Mouse (Mus musculus) lung, postnatal 4 days (tissue): ENCODE measurements around the gene Crisp2.
"Not testable (repeated sequence)": the region's sequence is repeated elsewhere in the genome, so short reads cannot be mapped to it uniquely, and the experiment has no call there.

Source experiments
- DNase-seq, 2 experiments: peaks; one replicate each; pipeline ENCODE4 v3.0.0; 2021

The Crisp2 gene

GRCm38 (mm10) chr17:40806953-40807572 lies at the start of gene Crisp2:
Gene Crisp2, minus strand, starts transcription at chr17:40807003.
- DNase-seq: no peak

GRCm38 (mm10) chr17:40855065-40855464 lies 48.3 kb upstream of the Crisp2 start:
- no peak for DNase-seq

- DNase-seq: peak in 1 of 2 experiments; percentile 11
These were observed 30.5 kb upstream of the Crisp2 start for GRCm38 (mm10) chr17:40837308-40837707.

GRCm38 (mm10) chr17:40831870-40832269 lies 25.1 kb upstream of the Crisp2 start:
- DNase-seq: no peak

GRCm38 (mm10) chr17:40824549-40824948 lies 17.7 kb upstream of the Crisp2 start:
- DNase-seq: peak; percentile 23 to 61

- peak in 1 of 2 experiments; percentile 45 for DNase-seq
These were observed 17.0 kb upstream of the Crisp2 start for GRCm38 (mm10) chr17:40823817-40824216.

GRCm38 (mm10) chr17:40821477-40821876 lies 14.7 kb upstream of the Crisp2 start:
- peak in 1 of 2 experiments; percentile 5 for DNase-seq

- DNase-seq: no peak
These were observed 10.6 kb upstream of the Crisp2 start for GRCm38 (mm10) chr17:40817340-40817943.

- DNase-seq: no peak
These were observed 5.5 kb upstream of the Crisp2 start for GRCm38 (mm10) chr17:40812259-40812658.

GRCm38 (mm10) chr17:40811560-40811959 lies 4.8 kb upstream of the Crisp2 start:
- no peak for DNase-seq

GRCm38 (mm10) chr17:40810934-40811333 lies 4.1 kb upstream of the Crisp2 start, which contains the start of gene Rhag:
Gene Rhag, plus strand, starts transcription at chr17:40811126.
- no peak for DNase-seq

- DNase-seq: no peak
These were observed 1.3 kb upstream of the Crisp2 start for GRCm38 (mm10) chr17:40808071-40808470.

GRCm38 (mm10) chr17:40806550-40806949 lies 253 bp downstream of the Crisp2 start:
- peak; percentile 22 to 41 for DNase-seq

GRCm38 (mm10) chr17:40802707-40803340 lies 4.0 kb downstream of the Crisp2 start:
- DNase-seq: no peak

- peak; percentile 45 to 58 for DNase-seq
These were observed 12.6 kb downstream of the Crisp2 start for GRCm38 (mm10) chr17:40793921-40794854.

- no peak for DNase-seq
These were observed 16.9 kb downstream of the Crisp2 start for GRCm38 (mm10) chr17:40789877-40790276.

- DNase-seq: no peak
These were observed 39.7 kb downstream of the Crisp2 start for GRCm38 (mm10) chr17:40767120-40767519.

- DNase-seq: no peak
These were observed 43.1 kb downstream of the Crisp2 start for GRCm38 (mm10) chr17:40763662-40764061.

GRCm38 (mm10) chr17:40731724-40732123 lies 75.1 kb downstream of the Crisp2 start:
- DNase-seq: no peak

- no peak for DNase-seq
These were observed 75.5 kb downstream of the Crisp2 start for GRCm38 (mm10) chr17:40731296-40731695.

GRCm38 (mm10) chr17:40726820-40727219 lies 80.0 kb downstream of the Crisp2 start, which contains the start of gene Esp1:
Gene Esp1, plus strand, starts transcription at chr17:40727120.
- no peak for DNase-seq

- not testable (repeated sequence) for DNase-seq
These were observed 89.7 kb downstream of the Crisp2 start for GRCm38 (mm10) chr17:40717055-40717454.

- DNase-seq: no peak
These were observed 90.5 kb downstream of the Crisp2 start for GRCm38 (mm10) chr17:40716273-40716672.
